Mouse (Mus musculus): Measurements from ENCODE around the gene Rgs19. TPM values are rescaled to one million over a fixed set of nuclear protein-coding genes. Genes with fewer than 3 reads are reported as not detected.

The Rgs19 gene
- polyA plus RNA-seq, 1 experiment from 2014 or later, result 53.3 TPM

DNA sequence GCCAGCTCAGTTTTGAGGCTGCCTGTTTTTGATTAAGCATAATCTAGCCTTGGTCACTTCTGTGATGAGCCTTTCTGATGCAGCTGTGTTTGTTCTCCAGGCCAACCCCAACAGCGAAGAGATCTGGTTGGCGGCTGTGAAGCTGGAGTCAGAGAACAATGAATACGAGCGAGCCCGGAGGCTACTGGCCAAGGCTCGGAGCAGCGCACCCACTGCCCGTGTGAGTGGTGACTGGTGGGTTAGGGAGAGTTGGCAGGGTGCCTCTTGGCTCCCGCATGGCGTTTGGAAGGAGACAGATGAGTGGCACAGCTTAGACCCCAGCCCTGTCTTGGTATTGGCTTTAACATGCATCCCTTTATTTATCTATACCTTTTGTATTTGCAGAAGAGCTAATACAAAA, 44.9 kb downstream of the Rgs19 start:
- Histone ChIP-seq H3K9me3 (no peaks in the 10 kb centered on the region), H3K36me3 (peaks cover 63% of the 10 kb centered on the region), H3K27ac (no peak overlapping the region), H3K9ac (no peak overlapping the region), H3K4me2 (no peak overlapping the region), H3K27me3 (replicated peaks) (no peaks in the 10 kb centered on the region), H3K4me1 (no peaks in the 10 kb centered on the region), H3K4me3 (replicated peaks) (no peak overlapping the region)
- no peak for ATAC-seq (ENCODE audit: insufficient read depth, low FRiP score, low read depth)
- WGBS, result 93% methylated on average over 10 of the region's 10 CpGs

DNA sequence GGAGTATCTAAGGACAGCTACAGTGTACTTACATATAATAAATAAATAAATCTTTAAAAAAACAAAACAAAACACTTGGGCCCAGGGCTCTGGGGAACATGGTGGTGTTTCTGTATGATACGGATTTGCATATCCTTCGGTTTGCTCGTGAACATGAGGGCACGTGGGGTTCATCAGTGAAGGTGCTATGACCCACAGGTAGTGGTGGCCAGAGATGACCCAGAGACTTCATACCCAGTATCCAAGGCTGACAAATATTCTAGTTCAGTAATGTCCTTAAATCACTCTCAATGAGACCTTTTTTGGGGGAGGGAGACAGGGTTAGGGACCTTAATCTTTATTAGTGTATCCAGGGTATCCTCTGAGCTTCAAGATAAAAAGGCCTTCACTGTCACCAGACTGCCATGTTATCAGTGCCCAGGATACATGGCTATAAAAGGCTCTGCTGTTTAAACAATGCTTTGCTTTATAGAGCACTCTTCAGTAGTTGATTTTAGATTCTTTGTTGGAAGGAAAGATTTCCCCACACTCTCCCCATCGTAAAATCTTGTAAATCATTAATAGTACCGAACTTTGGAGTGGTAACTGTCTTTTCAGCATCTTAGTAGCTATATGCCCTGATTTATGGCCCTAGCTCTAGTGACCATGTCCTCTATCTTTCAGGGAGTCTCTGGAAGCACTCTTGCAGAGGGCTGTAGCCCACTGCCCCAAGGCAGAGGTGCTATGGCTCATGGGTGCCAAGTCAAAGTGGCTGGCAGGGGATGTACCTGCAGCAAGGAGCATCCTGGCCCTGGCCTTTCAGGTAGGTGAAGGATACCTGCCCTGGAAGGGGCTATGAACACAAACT, 46.9 kb downstream of the Rgs19 start:
- no peak overlapping the region for H3K27ac ChIP-seq
- no peak overlapping the region for H3K9ac ChIP-seq
- 85% methylated on average over 6 of the region's 6 CpGs for WGBS
- H3K36me3 ChIP-seq, result peaks cover 45% of the 10 kb centered on the region
- no peaks in the 10 kb centered on the region for H3K9me3 ChIP-seq
- no peak overlapping the region for H3K4me3 ChIP-seq (replicated peaks)
- H3K4me2 ChIP-seq, result no peak overlapping the region
- no peaks in the 10 kb centered on the region for H3K4me1 ChIP-seq
- H3K27me3 ChIP-seq (replicated peaks), result no peaks in the 10 kb centered on the region
- no peak for ATAC-seq (ENCODE audit: insufficient read depth, low FRiP score, low read depth)

DNA sequence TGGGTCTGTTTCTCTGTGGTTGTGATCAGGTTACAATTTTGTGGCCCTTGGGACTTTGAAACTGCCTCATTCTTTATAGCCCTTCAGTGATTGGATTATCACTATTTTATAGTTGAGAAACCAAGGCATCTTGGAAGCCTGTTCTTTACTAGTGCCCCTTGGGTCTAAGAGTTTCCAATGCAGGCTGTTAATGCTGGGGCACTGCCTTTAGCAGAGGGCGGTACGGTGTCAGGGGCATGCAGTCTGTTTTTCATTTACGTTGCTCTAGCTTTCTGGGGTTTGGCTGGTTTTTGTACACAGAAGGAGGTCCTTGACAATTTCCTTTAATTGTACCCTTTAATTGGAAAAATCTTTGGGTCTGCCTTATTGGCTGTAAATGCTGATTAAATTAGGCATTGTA, 48.1 kb downstream of the Rgs19 start:
- ATAC-seq (ENCODE audit: insufficient read depth, low FRiP score, low read depth), result no peak

DNA sequence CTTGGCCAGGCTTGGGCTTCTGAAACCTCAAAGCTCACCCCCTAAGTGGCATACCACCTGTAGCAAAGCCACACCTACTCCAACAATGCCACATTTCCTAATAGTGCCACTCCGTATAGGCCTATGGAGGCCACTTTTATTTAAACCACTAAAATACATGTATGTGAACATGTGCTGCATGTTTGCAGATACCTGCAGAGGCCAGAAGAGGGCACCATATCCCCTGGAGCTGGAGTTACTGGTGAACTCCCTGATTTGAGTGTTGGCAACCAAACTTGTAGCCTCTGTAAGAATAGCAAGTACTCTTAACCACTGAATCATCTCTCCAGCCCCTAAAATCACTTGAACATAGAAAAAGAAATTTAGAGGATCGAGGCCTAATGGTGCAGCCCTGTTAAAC, 49.4 kb downstream of the Rgs19 start:
- no peak for ATAC-seq (ENCODE audit: insufficient read depth, low FRiP score, low read depth)
- no peaks in the 10 kb centered on the region for H3K9me3 ChIP-seq
- no peak overlapping the region for H3K27ac ChIP-seq
- H3K36me3 ChIP-seq, result peaks cover 36% of the 10 kb centered on the region
- H3K4me3 ChIP-seq (replicated peaks), result no peak overlapping the region
- no peak overlapping the region for H3K4me2 ChIP-seq
- no peak overlapping the region for H3K9ac ChIP-seq
- WGBS, result 92% methylated on average over 2 of the region's 2 CpGs
- H3K27me3 ChIP-seq (replicated peaks), result no peaks in the 10 kb centered on the region
- no peaks in the 10 kb centered on the region for H3K4me1 ChIP-seq

More for the DNA sequence above, 48.1 kb downstream of the Rgs19 start:
- Histone ChIP-seq H3K36me3 (peaks cover 42% of the 10 kb centered on the region), H3K9ac (no peak overlapping the region), H3K4me1 (no peaks in the 10 kb centered on the region), H3K4me2 (no peak overlapping the region), H3K9me3 (no peaks in the 10 kb centered on the region), H3K27ac (no peak overlapping the region), H3K27me3 (replicated peaks) (no peaks in the 10 kb centered on the region), H3K4me3 (replicated peaks) (no peak overlapping the region)
- 91% methylated on average over 3 of the region's 3 CpGs for WGBS

Other genes starting within 250 kb of the Rgs19 start
- gene Zbtb46, start 234.6 kb downstream of the Rgs19 start, polyA plus RNA-seq (2015; fragmentation: Nextera tagmentation; extraction: Ambion mirVana), result 9.7 and 10.0 TPM in 2 replicates
- 0.17 and 0.23 TPM in 2 replicates for gene Abhd16b, start 200.8 kb downstream of the Rgs19 start, polyA plus RNA-seq (2015; fragmentation: Nextera tagmentation; extraction: Ambion mirVana)
- 136 and 140 TPM in 2 replicates for gene Tpd52l2, start 196.8 kb downstream of the Rgs19 start, polyA plus RNA-seq (2015; fragmentation: Nextera tagmentation; extraction: Ambion mirVana)
- 76.4 and 82.1 TPM in 2 replicates for gene Dnajc5, start 173.5 kb downstream of the Rgs19 start, polyA plus RNA-seq (2015; fragmentation: Nextera tagmentation; extraction: Ambion mirVana)
- 60.9 and 63.5 TPM in 2 replicates for gene Uckl1, start 109.1 kb downstream of the Rgs19 start, polyA plus RNA-seq (2015; fragmentation: Nextera tagmentation; extraction: Ambion mirVana)
- 52.7 and 56.6 TPM in 2 replicates for gene Prpf6, start 102.1 kb downstream of the Rgs19 start, polyA plus RNA-seq (2015; fragmentation: Nextera tagmentation; extraction: Ambion mirVana)
- 48.5 and 50.8 TPM in 2 replicates for gene Zfp512b, start 101.2 kb downstream of the Rgs19 start, polyA plus RNA-seq (2015; fragmentation: Nextera tagmentation; extraction: Ambion mirVana)
- 25.0 and 26.9 TPM in 2 replicates for gene Samd10, start 94.8 kb downstream of the Rgs19 start, polyA plus RNA-seq (2015; fragmentation: Nextera tagmentation; extraction: Ambion mirVana)
- gene Gm29797, start 36.9 kb downstream of the Rgs19 start, polyA plus RNA-seq (2015; fragmentation: Nextera tagmentation; extraction: Ambion mirVana), result 0.36 and 1.2 TPM in 2 replicates
- gene Sox18, start 22.3 kb downstream of the Rgs19 start, polyA plus RNA-seq (2015; fragmentation: Nextera tagmentation; extraction: Ambion mirVana), result 28.7 and 32.0 TPM in 2 replicates
- gene Tcea2, start 13.7 kb downstream of the Rgs19 start, polyA plus RNA-seq (2015; fragmentation: Nextera tagmentation; extraction: Ambion mirVana), result 21.5 and 24.2 TPM in 2 replicates
- gene Lkaaear1, start 4.5 kb upstream of the Rgs19 start, polyA plus RNA-seq (2015; fragmentation: Nextera tagmentation; extraction: Ambion mirVana), result not detected in 2 replicates
- gene Oprl1, start 21.0 kb upstream of the Rgs19 start, polyA plus RNA-seq (2015; fragmentation: Nextera tagmentation; extraction: Ambion mirVana), result 1.3 and 2.3 TPM in 2 replicates
- 2.4 and 2.9 TPM in 2 replicates for gene Myt1, start 69.4 kb upstream of the Rgs19 start, polyA plus RNA-seq (2015; fragmentation: Nextera tagmentation; extraction: Ambion mirVana)
- 28.0 and 29.3 TPM in 2 replicates for gene Pcmtd2, start 143.9 kb upstream of the Rgs19 start, polyA plus RNA-seq (2015; fragmentation: Nextera tagmentation; extraction: Ambion mirVana)
- gene Polr3k, start 170.4 kb upstream of the Rgs19 start, polyA plus RNA-seq (2015; fragmentation: Nextera tagmentation; extraction: Ambion mirVana), result 82.0 and 89.3 TPM in 2 replicates

All from stomach, embryonic 15.5 days (tissue).